Mouse (Mus musculus): ENCODE data around the gene Mrvi1. TPM values are rescaled to one million over a fixed set of nuclear protein-coding genes. Genes with fewer than 3 reads are reported as not detected.

Gene Mrvi1
- polyA plus RNA-seq, 1 experiment from 2014 or later: 0.79 TPM

GRCm38 (mm10) chr7:110933999-110934398 lies 48.3 kb downstream of the Mrvi1 start:
- 78% methylated on average over 2 of the region's 2 CpGs for WGBS
- H3K9ac ChIP-seq (replicated peaks; ENCODE audit: low read depth, low read length): no peak overlapping the region
- no peaks in the 10 kb centered on the region for H3K36me3 ChIP-seq (ENCODE audit: control insufficient read depth, insufficient read depth, low read length)
- H3K27ac ChIP-seq (ENCODE audit: low read depth, low read length): no peak overlapping the region
- no peak for ATAC-seq (ENCODE audit: low read depth)
- no peaks in the 10 kb centered on the region for H3K4me1 ChIP-seq (ENCODE audit: control insufficient read depth, insufficient read depth, low read length)
- H3K9me3 ChIP-seq (ENCODE audit: control insufficient read depth, low read length): no peaks in the 10 kb centered on the region
- no peak overlapping the region for H3K4me2 ChIP-seq (ENCODE audit: low read depth, low read length)
- no peak overlapping the region for H3K4me3 ChIP-seq (ENCODE audit: low read depth, low read length)
- H3K27me3 ChIP-seq (ENCODE audit: control insufficient read depth, insufficient read depth, low read length): no peaks in the 10 kb centered on the region

GRCm38 (mm10) chr7:110933329-110933728 lies 48.9 kb downstream of the Mrvi1 start:
- Histone ChIP-seq H3K9me3 (ENCODE audit: control insufficient read depth, low read length) (no peaks in the 10 kb centered on the region), H3K4me2 (ENCODE audit: low read depth, low read length) (no peak overlapping the region), H3K27ac (ENCODE audit: low read depth, low read length) (no peak overlapping the region), H3K4me3 (ENCODE audit: low read depth, low read length) (no peak overlapping the region), H3K36me3 (ENCODE audit: control insufficient read depth, insufficient read depth, low read length) (no peaks in the 10 kb centered on the region), H3K27me3 (ENCODE audit: control insufficient read depth, insufficient read depth, low read length) (no peaks in the 10 kb centered on the region), H3K4me1 (ENCODE audit: control insufficient read depth, insufficient read depth, low read length) (no peaks in the 10 kb centered on the region), H3K9ac (replicated peaks; ENCODE audit: low read depth, low read length) (no peak overlapping the region)
- 96% methylated on average over 3 of the region's 3 CpGs for WGBS
- ATAC-seq (ENCODE audit: low read depth): no peak

GRCm38 (mm10) chr7:110930118-110930854 lies 52.0 kb downstream of the Mrvi1 start:
- no peak overlapping the region for H3K27ac ChIP-seq (ENCODE audit: low read depth, low read length)
- 37% methylated on average over 3 of the region's 3 CpGs for WGBS
- no peaks in the 10 kb centered on the region for H3K27me3 ChIP-seq (ENCODE audit: control insufficient read depth, insufficient read depth, low read length)
- H3K4me3 ChIP-seq (ENCODE audit: low read depth, low read length): no peak overlapping the region
- ATAC-seq (ENCODE audit: low read depth): no peak
- no peaks in the 10 kb centered on the region for H3K4me1 ChIP-seq (ENCODE audit: control insufficient read depth, insufficient read depth, low read length)
- no peaks in the 10 kb centered on the region for H3K36me3 ChIP-seq (ENCODE audit: control insufficient read depth, insufficient read depth, low read length)
- H3K9ac ChIP-seq (replicated peaks; ENCODE audit: low read depth, low read length): no peak overlapping the region
- H3K4me2 ChIP-seq (ENCODE audit: low read depth, low read length): no peak overlapping the region
- H3K9me3 ChIP-seq (ENCODE audit: control insufficient read depth, low read length): no peaks in the 10 kb centered on the region

GRCm38 (mm10) chr7:110926562-110926961 lies 55.7 kb downstream of the Mrvi1 start:
- H3K4me3 ChIP-seq (ENCODE audit: low read depth, low read length): no peak overlapping the region
- no peak overlapping the region for H3K27ac ChIP-seq (ENCODE audit: low read depth, low read length)
- 79% methylated on average over 4 of the region's 4 CpGs for WGBS
- H3K9ac ChIP-seq (replicated peaks; ENCODE audit: low read depth, low read length): no peak overlapping the region
- ATAC-seq (ENCODE audit: low read depth): no peak
- H3K4me2 ChIP-seq (ENCODE audit: low read depth, low read length): no peak overlapping the region
- H3K36me3 ChIP-seq (ENCODE audit: control insufficient read depth, insufficient read depth, low read length): no peaks in the 10 kb centered on the region
- no peaks in the 10 kb centered on the region for H3K9me3 ChIP-seq (ENCODE audit: control insufficient read depth, low read length)
- H3K4me1 ChIP-seq (ENCODE audit: control insufficient read depth, insufficient read depth, low read length): no peaks in the 10 kb centered on the region
- no peaks in the 10 kb centered on the region for H3K27me3 ChIP-seq (ENCODE audit: control insufficient read depth, insufficient read depth, low read length)

- Histone ChIP-seq H3K4me3 (ENCODE audit: low read depth, low read length) (no peak overlapping the region), H3K9me3 (ENCODE audit: control insufficient read depth, low read length) (no peaks in the 10 kb centered on the region), H3K9ac (replicated peaks; ENCODE audit: low read depth, low read length) (no peak overlapping the region), H3K4me2 (ENCODE audit: low read depth, low read length) (no peak overlapping the region), H3K4me1 (ENCODE audit: control insufficient read depth, insufficient read depth, low read length) (no peaks in the 10 kb centered on the region), H3K27ac (ENCODE audit: low read depth, low read length) (no peak overlapping the region), H3K27me3 (ENCODE audit: control insufficient read depth, insufficient read depth, low read length) (no peaks in the 10 kb centered on the region), H3K36me3 (ENCODE audit: control insufficient read depth, insufficient read depth, low read length) (no peaks in the 10 kb centered on the region)
- ATAC-seq (ENCODE audit: low read depth): no peak
- 80% methylated on average over 19 of the region's 19 CpGs for WGBS
Observed at GRCm38 (mm10) chr7:110920331-110921261, 61.7 kb downstream of the Mrvi1 start.

- no peaks in the 10 kb centered on the region for H3K9me3 ChIP-seq (ENCODE audit: control insufficient read depth, low read length)
- 31% methylated on average over 3 of the region's 3 CpGs for WGBS
- no peak overlapping the region for H3K27ac ChIP-seq (ENCODE audit: low read depth, low read length)
- no peaks in the 10 kb centered on the region for H3K36me3 ChIP-seq (ENCODE audit: control insufficient read depth, insufficient read depth, low read length)
- H3K27me3 ChIP-seq (ENCODE audit: control insufficient read depth, insufficient read depth, low read length): no peaks in the 10 kb centered on the region
- H3K4me1 ChIP-seq (ENCODE audit: control insufficient read depth, insufficient read depth, low read length): no peaks in the 10 kb centered on the region
- ATAC-seq (ENCODE audit: low read depth): no peak
- H3K9ac ChIP-seq (replicated peaks; ENCODE audit: low read depth, low read length): no peak overlapping the region
- no peak overlapping the region for H3K4me3 ChIP-seq (ENCODE audit: low read depth, low read length)
- H3K4me2 ChIP-seq (ENCODE audit: low read depth, low read length): no peak overlapping the region
Observed at GRCm38 (mm10) chr7:110919721-110920120, 62.5 kb downstream of the Mrvi1 start.

GRCm38 (mm10) chr7:110915913-110916312 lies 66.3 kb downstream of the Mrvi1 start:
- Histone ChIP-seq H3K36me3 (ENCODE audit: control insufficient read depth, insufficient read depth, low read length) (no peaks in the 10 kb centered on the region), H3K4me2 (ENCODE audit: low read depth, low read length) (no peak overlapping the region), H3K27ac (ENCODE audit: low read depth, low read length) (no peak overlapping the region), H3K27me3 (ENCODE audit: control insufficient read depth, insufficient read depth, low read length) (no peaks in the 10 kb centered on the region), H3K4me1 (ENCODE audit: control insufficient read depth, insufficient read depth, low read length) (no peaks in the 10 kb centered on the region), H3K4me3 (ENCODE audit: low read depth, low read length) (no peak overlapping the region), H3K9ac (replicated peaks; ENCODE audit: low read depth, low read length) (no peak overlapping the region), H3K9me3 (ENCODE audit: control insufficient read depth, low read length) (no peaks in the 10 kb centered on the region)
- ATAC-seq (ENCODE audit: low read depth): no peak
- WGBS: 77% methylated on average over 7 of the region's 7 CpGs

GRCm38 (mm10) chr7:110914531-110914930 lies 67.7 kb downstream of the Mrvi1 start:
- Histone ChIP-seq H3K4me1 (ENCODE audit: control insufficient read depth, insufficient read depth, low read length) (no peaks in the 10 kb centered on the region), H3K27me3 (ENCODE audit: control insufficient read depth, insufficient read depth, low read length) (no peaks in the 10 kb centered on the region), H3K27ac (ENCODE audit: low read depth, low read length) (no peak overlapping the region), H3K4me2 (ENCODE audit: low read depth, low read length) (no peak overlapping the region), H3K9me3 (ENCODE audit: control insufficient read depth, low read length) (no peaks in the 10 kb centered on the region), H3K9ac (replicated peaks; ENCODE audit: low read depth, low read length) (no peak overlapping the region), H3K36me3 (ENCODE audit: control insufficient read depth, insufficient read depth, low read length) (no peaks in the 10 kb centered on the region), H3K4me3 (ENCODE audit: low read depth, low read length) (no peak overlapping the region)
- no peak for ATAC-seq (ENCODE audit: low read depth)
- 83% methylated on average over 3 of the region's 3 CpGs for WGBS

GRCm38 (mm10) chr7:110913754-110914153 lies 68.5 kb downstream of the Mrvi1 start:
- no peak for ATAC-seq (ENCODE audit: low read depth)
- no peak overlapping the region for H3K4me3 ChIP-seq (ENCODE audit: low read depth, low read length)
- no peaks in the 10 kb centered on the region for H3K9me3 ChIP-seq (ENCODE audit: control insufficient read depth, low read length)
- H3K4me1 ChIP-seq (ENCODE audit: control insufficient read depth, insufficient read depth, low read length): no peaks in the 10 kb centered on the region
- no peaks in the 10 kb centered on the region for H3K27me3 ChIP-seq (ENCODE audit: control insufficient read depth, insufficient read depth, low read length)
- 96% methylated on average over 4 of the region's 4 CpGs for WGBS
- no peaks in the 10 kb centered on the region for H3K36me3 ChIP-seq (ENCODE audit: control insufficient read depth, insufficient read depth, low read length)
- no peak overlapping the region for H3K27ac ChIP-seq (ENCODE audit: low read depth, low read length)
- no peak overlapping the region for H3K4me2 ChIP-seq (ENCODE audit: low read depth, low read length)
- H3K9ac ChIP-seq (replicated peaks; ENCODE audit: low read depth, low read length): no peak overlapping the region
